Mouse (Mus musculus): Measurements from ENCODE around the gene Insrr.

DNA sequence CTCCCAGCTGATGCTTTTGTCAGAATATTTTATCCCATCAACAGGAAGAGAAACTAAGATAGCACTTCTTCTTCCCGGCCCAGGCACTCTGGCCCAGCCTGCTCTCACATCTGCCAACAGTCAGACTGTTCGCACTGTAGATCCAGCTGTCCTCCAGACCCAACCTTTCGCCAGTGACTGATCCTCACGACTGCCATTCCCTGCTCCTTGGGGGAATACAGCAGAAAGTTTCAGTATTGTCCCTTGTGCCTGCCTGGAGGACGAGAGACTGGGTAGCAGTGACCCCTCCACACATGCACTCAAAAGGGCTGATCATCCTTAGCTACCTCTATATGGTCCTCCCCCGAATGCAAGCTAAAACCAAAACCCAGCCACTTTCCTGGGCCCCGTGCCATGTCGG lies 59.2 kb downstream of the Insrr start:
- TF ChIP-seq CTCF (IDR thresholded peaks at IDR 0.05; ENCODE audit: extremely low read depth, insufficient read depth, insufficient read length, insufficient replicate concordance) (no peak), POLR2A (IDR thresholded peaks at IDR 0.05; ENCODE audit: low read depth, low read length) (no peak)
